8 mouse cellular contexts compared by ENCODE assay signal in the genomic region with DNA sequence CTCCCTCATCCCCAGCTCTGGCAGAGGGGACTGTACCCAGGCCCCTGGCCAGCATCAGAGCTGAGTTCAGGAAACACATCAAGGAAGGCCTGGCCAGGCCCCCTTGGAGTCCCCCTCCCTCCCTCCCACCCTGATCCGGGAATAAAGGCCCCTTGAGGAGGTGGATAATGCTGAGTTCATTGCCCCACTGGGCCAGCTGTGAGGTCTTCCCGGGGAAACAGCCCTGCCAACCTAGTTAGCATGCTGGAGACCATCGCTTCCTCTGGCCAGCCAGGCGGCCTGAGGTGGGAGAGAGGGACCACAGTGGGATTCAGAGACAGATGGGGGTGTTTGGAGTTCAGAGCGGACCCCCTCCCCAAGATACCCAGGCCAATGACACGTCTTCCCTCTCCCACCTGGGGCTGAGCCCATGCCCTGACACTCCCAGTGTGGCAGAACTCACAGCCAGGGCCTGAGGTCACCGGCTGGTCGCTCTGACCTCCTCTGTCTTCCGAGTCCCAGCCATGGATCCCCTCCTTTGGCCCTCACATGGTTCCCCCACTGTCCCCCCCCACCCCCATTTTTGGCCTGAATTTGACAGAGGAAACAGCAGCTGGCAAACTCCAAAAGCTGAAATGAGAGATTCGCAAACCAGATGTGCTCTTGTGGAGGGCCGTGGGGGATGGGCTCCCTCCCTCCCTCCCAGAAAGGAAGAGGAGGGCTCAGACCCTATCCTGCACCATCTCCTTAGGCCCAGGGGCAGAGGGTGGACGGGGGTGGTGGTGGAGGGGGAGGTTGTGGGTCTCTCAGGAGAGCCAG. TPM values are rescaled to one million over a fixed set of nuclear protein-coding genes. Genes with fewer than 3 reads are reported as not detected.
DNase-seq lines count a peak whose midpoint lies in the region; ATAC-seq and TF ChIP-seq lines count a peak whose summit lies in the region.

No protein-coding gene starts in this region.

- peak overlapping the region; percentile 57 for H3K27ac ChIP-seq in heart, adult 2 months
- peak overlapping the region; percentile 60 for H3K27ac ChIP-seq in brown adipose tissue, adult 24 weeks (replicated peaks; ENCODE audit: low read depth, low read length)
- peak overlapping the region; percentile 86 for H3K27ac ChIP-seq in heart, embryonic 13.5 days (replicated peaks)
- peak overlapping the region; percentile 46; the same call in 1 of the 2 replicates for H3K27ac ChIP-seq in liver, embryonic 15.5 days (replicated peaks)

- no peak overlapping the region for H3K4me3 ChIP-seq in heart, adult 2 months
- no peak overlapping the region for H3K4me3 ChIP-seq in brown adipose tissue, adult 24 weeks (ENCODE audit: insufficient read depth, low read depth, low read length)
- H3K4me3 ChIP-seq in heart, embryonic 13.5 days: no peak overlapping the region
- no peak overlapping the region for H3K4me3 ChIP-seq in liver, embryonic 15.5 days (replicated peaks)

- no peaks in the 10 kb centered on the region for H3K36me3 ChIP-seq in heart, adult 2 months (ENCODE audit: control insufficient read depth, insufficient read depth, low read length)
- H3K36me3 ChIP-seq in heart, embryonic 13.5 days: peaks cover 30% of the 10 kb centered on the region
- H3K36me3 ChIP-seq in liver, embryonic 15.5 days (replicated peaks): 0 out of 2 replicates have a peak, but pooled peaks cover 11% of the 10 kb centered on the region

- no peak for TF ChIP-seq EP300 in heart, adult 2 months (IDR thresholded peaks at IDR 0.05; ENCODE audit: insufficient read depth, low read depth, low read length)

- 38% methylated on average over 12 of the region's 12 CpGs for WGBS in heart, adult 2 months
- 34% methylated on average over 12 of the region's 12 CpGs for WGBS in heart, embryonic 13.5 days
- 30% methylated on average over 12 of the region's 12 CpGs for WGBS in liver, embryonic 15.5 days (ENCODE audit: insufficient replicate concordance)

- peaks cover 10% of the 10 kb centered on the region for H3K4me1 ChIP-seq in heart, adult 2 months (ENCODE audit: control insufficient read depth, insufficient read depth, low read length)
- H3K4me1 ChIP-seq in brown adipose tissue, adult 24 weeks (ENCODE audit: control insufficient read depth, insufficient read depth, insufficient read length, low read length): peaks cover 34% of the 10 kb centered on the region
- peaks cover 58% of the 10 kb centered on the region for H3K4me1 ChIP-seq in heart, embryonic 13.5 days
- peaks cover 66% of the 10 kb centered on the region for H3K4me1 ChIP-seq in liver, embryonic 15.5 days (replicated peaks)

- no peak for TF ChIP-seq POLR2A in heart, adult 2 months (IDR thresholded peaks at IDR 0.05; ENCODE audit: insufficient read depth, low read depth, low read length)

- no peaks in the 10 kb centered on the region for H3K79me2 ChIP-seq in heart, adult 2 months (replicated peaks; ENCODE audit: control insufficient read depth, insufficient read depth, low read length)

- H3K9ac ChIP-seq in heart, adult 2 months (ENCODE audit: low read depth, low read length): no peak overlapping the region
- H3K9ac ChIP-seq in heart, embryonic 13.5 days: peak overlapping the region; percentile 50
- no peak overlapping the region for H3K9ac ChIP-seq in liver, embryonic 15.5 days

- intact Hi-C loops in heart, adult 2 months (cut with DNase I): no loop called here
- intact Hi-C loops in heart, postnatal 36 days (cut with DNase I): no loop called here

- peak; percentile 52 for DNase-seq in heart, adult 2 months
- DNase-seq in heart, postnatal 36 days: no peak
- no peak for DNase-seq in MN1 (ENCODE audit: low spot score)
- no peak for DNase-seq in testis, postnatal 10 days (ENCODE audit: low spot score)
- no peak for DNase-seq in urinary bladder, postnatal 14 days (ENCODE audit: low spot score)

- H3K27me3 ChIP-seq in heart, adult 2 months (ENCODE audit: control insufficient read depth, insufficient read depth, low read length): no peaks in the 10 kb centered on the region
- 0 out of 2 replicates have a peak, but pooled peaks cover 5% of the 10 kb centered on the region for H3K27me3 ChIP-seq in heart, embryonic 13.5 days (replicated peaks)
- peaks cover 43% of the 10 kb centered on the region for H3K27me3 ChIP-seq in liver, embryonic 15.5 days

- no peaks in the 10 kb centered on the region for H3K9me3 ChIP-seq in heart, embryonic 13.5 days
- H3K9me3 ChIP-seq in liver, embryonic 15.5 days (replicated peaks): no peaks in the 10 kb centered on the region

- ATAC-seq in heart, embryonic 13.5 days (ENCODE audit: extremely low read depth, insufficient number of reproducible peaks, low FRiP score, low TSS enrichment): no peak
- ATAC-seq in liver, embryonic 15.5 days (ENCODE audit: insufficient read depth): no peak

- TF ChIP-seq CTCF in heart, adult 2 months (IDR thresholded peaks at IDR 0.05): no peak

- peak overlapping the region; percentile 34 for H3K4me2 ChIP-seq in heart, embryonic 13.5 days
- no peak overlapping the region for H3K4me2 ChIP-seq in liver, embryonic 15.5 days

RNA-seq across cellular contexts. Expression of a gene that starts 6.5 kb away (rescaled TPM):
- total RNA-seq in heart, adult 2 months (2021): 10 to 100 TPM; 74.0 to 79.5 TPM
- 74.1 and 83.7 TPM in 2 replicates for polyA plus RNA-seq in heart, adult 2 months (2012; rRNA removed)
- 10 to 100 TPM; 73.4 to 88.6 TPM for total RNA-seq in heart, postnatal 36 days (2021)
- 43.8 and 47.2 TPM in 2 replicates for polyA plus RNA-seq in brown adipose tissue, adult 24 weeks (2012; ENCODE audit: insufficient read depth, insufficient read length, missing spikeins)
- polyA plus RNA-seq in heart, embryonic 13.5 days (2015; fragmentation: Nextera tagmentation; extraction: Ambion mirVana): 30.7 and 37.9 TPM in 2 replicates
- polyA plus RNA-seq in liver, embryonic 15.5 days (2015; fragmentation: Nextera tagmentation; extraction: Ambion mirVana): 23.2 and 31.1 TPM in 2 replicates

RNA-seq across cellular contexts. Expression of a gene that starts 28.4 kb away (rescaled TPM):
- 10 to 100 TPM; 43.7 to 43.9 TPM for total RNA-seq in heart, adult 2 months (2021)
- 49.5 and 61.7 TPM in 2 replicates for polyA plus RNA-seq in heart, adult 2 months (2012; rRNA removed)
- 10 to 100 TPM; 42.3 to 46.0 TPM for total RNA-seq in heart, postnatal 36 days (2021)
- 24.7 and 28.8 TPM in 2 replicates for polyA plus RNA-seq in brown adipose tissue, adult 24 weeks (2012; ENCODE audit: insufficient read depth, insufficient read length, missing spikeins)
- polyA plus RNA-seq in heart, embryonic 13.5 days (2015; fragmentation: Nextera tagmentation; extraction: Ambion mirVana): 24.5 and 24.6 TPM in 2 replicates
- 14.3 and 15.6 TPM in 2 replicates for polyA plus RNA-seq in liver, embryonic 15.5 days (2015; fragmentation: Nextera tagmentation; extraction: Ambion mirVana)

RNA-seq across cellular contexts. Expression of a gene that starts 52.3 kb away (rescaled TPM):
- 1 to 10 TPM; 3.7 to 4.2 TPM for total RNA-seq in heart, adult 2 months (2021)
- 2.2 and 4.0 TPM in 2 replicates for polyA plus RNA-seq in heart, adult 2 months (2012; rRNA removed)
- 1 to 10 TPM; 2.7 to 4.5 TPM for total RNA-seq in heart, postnatal 36 days (2021)
- 1.0 and 2.5 TPM in 2 replicates for polyA plus RNA-seq in brown adipose tissue, adult 24 weeks (2012; ENCODE audit: insufficient read depth, insufficient read length, missing spikeins)
- 7.1 and 7.4 TPM in 2 replicates for polyA plus RNA-seq in heart, embryonic 13.5 days (2015; fragmentation: Nextera tagmentation; extraction: Ambion mirVana)
- polyA plus RNA-seq in liver, embryonic 15.5 days (2015; fragmentation: Nextera tagmentation; extraction: Ambion mirVana): 5.3 and 5.7 TPM in 2 replicates

RNA-seq across cellular contexts. Expression of a gene that starts 53.9 kb away (rescaled TPM):
- 1 to 10 TPM; 5.0 to 6.3 TPM for total RNA-seq in heart, adult 2 months (2021)
- polyA plus RNA-seq in heart, adult 2 months (2012; rRNA removed): 10.0 and 11.2 TPM in 2 replicates
- total RNA-seq in heart, postnatal 36 days (2021): 1 to 10 TPM; 5.7 to 8.4 TPM
- polyA plus RNA-seq in brown adipose tissue, adult 24 weeks (2012; ENCODE audit: insufficient read depth, insufficient read length, missing spikeins): 4.2 and 6.3 TPM in 2 replicates
- polyA plus RNA-seq in heart, embryonic 13.5 days (2015; fragmentation: Nextera tagmentation; extraction: Ambion mirVana): 9.7 and 10.4 TPM in 2 replicates
- 2.9 and 3.5 TPM in 2 replicates for polyA plus RNA-seq in liver, embryonic 15.5 days (2015; fragmentation: Nextera tagmentation; extraction: Ambion mirVana)

Comparison
In these comparisons a context has a peak if more than half of its experiments do, and no peak if none do; other contexts are left out.
1. DNase-seq: peak in heart, adult 2 months (2 of 2); none in heart, postnatal 36 days (0 of 2), MN1 (single experiment), testis, postnatal 10 days (single experiment) and urinary bladder, postnatal 14 days (single experiment).
2. Peak in every context shown above with its lines, with median percentiles within 50 percentile points of each other: H3K27ac ChIP-seq.